Mouse (Mus musculus) cerebellum, adult 9-10 months (tissue): Measurements from ENCODE around the gene Tbce.
"Not testable (repeated sequence)": the region's sequence is repeated elsewhere in the genome, so short reads cannot be mapped to it uniquely, and the experiment has no call there.

Source experiments
- DNase-seq: peaks from one replicate; pipeline ENCODE4 v3.0.0; 2022

Tbce gene

GRCm38 (mm10) chr13:14039292-14039965 is at the start of gene Tbce:
TSS of gene Tbce (minus strand) at chr13:14039638.
- peak; percentile 93 for DNase-seq

- DNase-seq: no peak
These were observed 49.2 kb upstream of the Tbce start for GRCm38 (mm10) chr13:14088669-14089068.

- no peak for DNase-seq
These were observed 35.9 kb upstream of the Tbce start for GRCm38 (mm10) chr13:14075326-14075725.

- DNase-seq: no peak
These were observed 34.9 kb upstream of the Tbce start for GRCm38 (mm10) chr13:14074371-14074770.

GRCm38 (mm10) chr13:14069291-14069690 is 29.9 kb upstream of the Tbce start:
- no peak for DNase-seq

- DNase-seq: no peak
These were observed 28.6 kb upstream of the Tbce start for GRCm38 (mm10) chr13:14068035-14068434.

- DNase-seq: no peak
These were observed 26.3 kb upstream of the Tbce start for GRCm38 (mm10) chr13:14065701-14066100.

- DNase-seq: no peak
These were observed 25.6 kb upstream of the Tbce start for GRCm38 (mm10) chr13:14065028-14065380.

- peak; percentile 60 for DNase-seq
These were observed 25.0 kb upstream of the Tbce start for GRCm38 (mm10) chr13:14064341-14065027.

GRCm38 (mm10) chr13:14063942-14064271 is 24.5 kb upstream of the Tbce start:
- DNase-seq: no peak

GRCm38 (mm10) chr13:14063013-14063941 is 23.8 kb upstream of the Tbce start, which contains the start of the genes Arid4b and Ggps1:
TSS of gene Arid4b (plus strand) at chr13:14063232.
TSS of gene Ggps1 (minus strand) at chr13:14063488.
- peak; percentile 99 for DNase-seq

- DNase-seq: peak; percentile 37
These were observed 23.0 kb upstream of the Tbce start for GRCm38 (mm10) chr13:14062209-14063012.

GRCm38 (mm10) chr13:14059582-14059981 is 20.1 kb upstream of the Tbce start:
- no peak for DNase-seq

GRCm38 (mm10) chr13:14056801-14057200 is 17.4 kb upstream of the Tbce start:
- DNase-seq: no peak

- DNase-seq: no peak
These were observed 10.4 kb upstream of the Tbce start for GRCm38 (mm10) chr13:14049878-14050277.

GRCm38 (mm10) chr13:14044521-14044920 is 5.1 kb upstream of the Tbce start:
- no peak for DNase-seq

GRCm38 (mm10) chr13:14043851-14044250 is 4.4 kb upstream of the Tbce start:
- no peak for DNase-seq

- peak; percentile 44 for DNase-seq
These were observed 748 bp upstream of the Tbce start for GRCm38 (mm10) chr13:14040186-14040585.

GRCm38 (mm10) chr13:14038911-14039291 is 537 bp downstream of the Tbce start:
- DNase-seq: no peak

- DNase-seq: no peak
These were observed 3.4 kb downstream of the Tbce start for GRCm38 (mm10) chr13:14035875-14036630.

- not testable (repeated sequence) for DNase-seq
These were observed 4.1 kb downstream of the Tbce start for GRCm38 (mm10) chr13:14035352-14035751.

- DNase-seq: no peak
These were observed 5.4 kb downstream of the Tbce start for GRCm38 (mm10) chr13:14034073-14034348.
